Mouse (Mus musculus) heart, adult 2 months (tissue): Measurements from ENCODE around the gene 2310050C09Rik. TPM values are rescaled to one million over a fixed set of nuclear protein-coding genes. Genes with fewer than 3 reads are reported as not detected.

Experiments used
- DNase-seq, 2 experiments: peaks; one replicate each; pipeline ENCODE4 v3.0.0; 2021
- H3K27ac ChIP-seq: fragments of 200-600 bp; 2 replicates; pipeline ENCODE4 v1.8.1; 2022
- H3K27me3 ChIP-seq: fragments of 200-500 bp; 2 replicates; pipeline ENCODE4 v1.6.1; 2012; ENCODE audit warnings: mild to moderate bottlenecking, low read length, inconsistent platforms, mixed read lengths; ENCODE audit not compliant: control insufficient read depth, insufficient read depth
- H3K36me3 ChIP-seq: fragments of 200-500 bp; 2 replicates; pipeline ENCODE4 v1.6.1; 2012; ENCODE audit warnings: low read length, inconsistent platforms; ENCODE audit not compliant: control insufficient read depth, insufficient read depth
- H3K4me1 ChIP-seq: fragments of 200-500 bp; 2 replicates; pipeline ENCODE4 v1.6.1; 2011; ENCODE audit warnings: low read length; ENCODE audit not compliant: control insufficient read depth, insufficient read depth
- H3K4me3 ChIP-seq: fragments of 200-600 bp; 2 replicates; pipeline ENCODE4 v1.8.1; 2022
- H3K79me2 ChIP-seq: fragments of 200-500 bp; replicated peaks from 2 replicates; pipeline ENCODE4 v1.6.1; 2012; ENCODE audit warnings: mild to moderate bottlenecking, inconsistent platforms, low read length, moderate library complexity, mixed read lengths; ENCODE audit not compliant: control insufficient read depth, insufficient read depth
- H3K9ac ChIP-seq: fragments of 200-500 bp; 2 replicates; pipeline ENCODE4 v1.6.1; 2012; ENCODE audit warnings: low read depth, mild to moderate bottlenecking, control low read depth, inconsistent platforms, low read length, mixed read lengths
- CTCF ChIP-seq: fragments of 200-600 bp; IDR thresholded peaks from 2 replicates; pipeline ENCODE4 v1.8.1; 2022; ENCODE audit warnings: antibody characterized with exemption, mild to moderate bottlenecking, moderate library complexity
- EP300 ChIP-seq: fragments of 200-500 bp; IDR thresholded peaks from 2 replicates; pipeline ENCODE4 v1.6.1; 2011; ENCODE audit warnings: low read depth, low read length, control low read depth; ENCODE audit not compliant: insufficient read depth
- POLR2A ChIP-seq: fragments of 200-500 bp; IDR thresholded peaks from 2 replicates; pipeline ENCODE4 v1.6.1; 2011; ENCODE audit warnings: mild to moderate bottlenecking, low read depth, low read length, control low read depth; ENCODE audit not compliant: insufficient read depth
- WGBS: fragments of 180-500 bp; shearing (Covaris S2); methylation state at CpG from one replicate; pipeline ENCODE4 v1.1.7; 2018; 5-methylcytosine and 5-hydroxymethylcytosine counted together
- intact Hi-C: fragments of 180-260 bp; cut with DNase I; formaldehyde crosslinking; loops from one replicate; pipeline ENCODE4 v1.15.1; 2025
- polyA plus RNA-seq: library from polyadenylated mRNA; depleted of rRNA; stranded (reverse); fragments of >200 nt; gene quantifications from 2 replicates; pipeline ENCODE4 v1.2.3, GENCODE M21; 2012; rRNA removed
- total RNA-seq, 2 experiments: library from RNA; stranded (reverse); gene quantifications; 2 replicates each; pipeline ENCODE4 v1.2.3; 2021

The 2310050C09Rik gene
- total and polyA plus RNA-seq, 3 experiments: not detected

- WGBS: 48% methylated on average over 3 of the region's 3 CpGs
- Histone ChIP-seq H3K4me3 (no peak overlapping the region), H3K4me1 (no peaks in the 10 kb centered on the region), H3K79me2 (no peaks in the 10 kb centered on the region), H3K27ac (no peak overlapping the region), H3K27me3 (no peaks in the 10 kb centered on the region), H3K36me3 (no peaks in the 10 kb centered on the region), H3K9ac (no peak overlapping the region)
- intact Hi-C loops: no loop called here
- TF ChIP-seq CTCF (no peak), EP300 (no peak), POLR2A (no peak)
- DNase-seq: no peak
Observed at GRCm38 (mm10) chr3:92894063-92894462, 24.0 kb upstream of the 2310050C09Rik start.

DNA sequence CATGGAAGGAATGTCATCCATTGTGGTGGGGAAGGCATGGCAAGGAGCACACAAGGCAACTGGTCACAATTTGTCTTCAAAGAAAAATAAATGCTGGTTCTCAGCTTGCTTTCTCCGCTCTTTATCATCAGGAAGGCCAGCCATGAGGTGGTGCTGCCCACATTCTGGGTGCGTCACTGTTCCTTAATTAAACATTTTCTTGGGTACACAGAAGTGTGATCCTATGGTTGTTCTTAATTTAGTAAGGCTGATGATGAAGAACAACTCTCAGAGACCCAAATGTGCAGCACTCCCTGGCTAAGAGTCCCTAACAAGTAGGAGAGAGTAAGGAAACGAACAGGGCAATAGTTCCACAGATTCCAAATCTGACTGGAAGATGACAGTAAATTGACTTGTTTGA, 4.2 kb upstream of the 2310050C09Rik start:
- H3K79me2 ChIP-seq: no peaks in the 10 kb centered on the region
- 70% methylated on average over 3 of the region's 3 CpGs for whole genome bisulfite sequencing

GRCm38 (mm10) chr3:92851186-92851585, 18.8 kb downstream of the 2310050C09Rik start, which contains the start of gene Lce1l:
Gene Lce1l, minus strand, starts transcription at chr3:92851286.
- 72% methylated on average over 3 of the region's 3 CpGs for WGBS
- no peak within 1 kb of the TSS for H3K27ac ChIP-seq
- DNase-seq: no peak
- no peaks in the 10 kb centered on the region for H3K4me1 ChIP-seq
- no peaks in the 10 kb centered on the region for H3K36me3 ChIP-seq
- no peak within 1 kb of the TSS for H3K4me3 ChIP-seq
- no peaks in the 10 kb centered on the region for H3K27me3 ChIP-seq
- H3K79me2 ChIP-seq: no peaks in the 10 kb centered on the region
- H3K9ac ChIP-seq: no peak within 1 kb of the TSS
- intact Hi-C loops: no loop called here
- TF ChIP-seq EP300 (no peak), CTCF (no peak), POLR2A (no peak)

More for the DNA sequence above, 4.2 kb upstream of the 2310050C09Rik start:
- no peak overlapping the region for H3K27ac ChIP-seq
- intact Hi-C loops: no loop called here
- H3K9ac ChIP-seq: no peak overlapping the region
- TF ChIP-seq EP300 (no peak), CTCF (no peak), POLR2A (no peak)
- no peaks in the 10 kb centered on the region for H3K36me3 ChIP-seq
- no peaks in the 10 kb centered on the region for H3K27me3 ChIP-seq
- DNase-seq: no peak
- no peaks in the 10 kb centered on the region for H3K4me1 ChIP-seq
- H3K4me3 ChIP-seq: no peak overlapping the region

GRCm38 (mm10) chr3:92827108-92827507, 42.9 kb downstream of the 2310050C09Rik start, which contains the start of gene Kprp:
Gene Kprp, minus strand, starts transcription at chr3:92827247.
- no peak for DNase-seq
- no peak within 1 kb of the TSS for H3K9ac ChIP-seq
- TF ChIP-seq CTCF (no peak), EP300 (no peak), POLR2A (no peak)
- H3K27ac ChIP-seq: no peak within 1 kb of the TSS
- H3K79me2 ChIP-seq: no peaks in the 10 kb centered on the region
- WGBS: 3% methylated on average over 1 of the region's 1 CpGs
- H3K4me3 ChIP-seq: no peak within 1 kb of the TSS
- no peaks in the 10 kb centered on the region for H3K36me3 ChIP-seq
- no peaks in the 10 kb centered on the region for H3K27me3 ChIP-seq
- no peaks in the 10 kb centered on the region for H3K4me1 ChIP-seq
- intact Hi-C loops: no loop called here

DNA sequence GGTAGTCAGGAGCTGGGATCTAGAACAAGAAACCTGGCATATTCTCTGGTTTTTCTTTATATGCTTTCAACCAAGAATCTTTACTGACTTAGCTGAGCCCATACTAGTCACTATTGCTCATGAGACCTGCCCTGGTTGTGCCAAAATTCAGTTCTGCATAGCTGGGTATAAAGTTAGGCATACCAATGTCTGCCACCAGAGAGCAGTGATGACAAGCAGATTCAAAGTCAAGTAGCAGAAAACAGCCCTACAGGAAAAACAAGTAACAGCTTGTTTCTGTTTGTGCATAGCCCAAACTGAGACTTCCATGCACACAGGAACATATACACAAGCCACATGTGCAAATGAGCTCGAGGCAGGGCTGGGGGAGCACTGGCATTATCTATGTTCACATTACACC, 44.2 kb downstream of the 2310050C09Rik start:
- no peaks in the 10 kb centered on the region for H3K79me2 ChIP-seq
- TF ChIP-seq CTCF (no peak), POLR2A (no peak), EP300 (no peak)
- no peaks in the 10 kb centered on the region for H3K36me3 ChIP-seq
- no peak overlapping the region for H3K9ac ChIP-seq
- intact Hi-C loops: no loop called here
- no peak overlapping the region for H3K27ac ChIP-seq
- 6% methylated on average over 1 of the region's 1 CpGs for WGBS
- no peak overlapping the region for H3K4me3 ChIP-seq
- H3K4me1 ChIP-seq: no peaks in the 10 kb centered on the region
- no peak for DNase-seq
- H3K27me3 ChIP-seq: no peaks in the 10 kb centered on the region

Other genes starting within 250 kb of the 2310050C09Rik start
- gene Lce6a, start 248.6 kb downstream of the 2310050C09Rik start, total RNA-seq: not detected
- not detected in 2 replicates for gene Lce6a, start 248.6 kb downstream of the 2310050C09Rik start, polyA plus RNA-seq
- not detected for gene Lce1a1, start 221.9 kb downstream of the 2310050C09Rik start, total RNA-seq
- not detected in 2 replicates for gene Lce1a1, start 221.9 kb downstream of the 2310050C09Rik start, polyA plus RNA-seq
- not detected for gene Lce1b, start 213.3 kb downstream of the 2310050C09Rik start, total RNA-seq
- gene Lce1b, start 213.3 kb downstream of the 2310050C09Rik start, polyA plus RNA-seq: not detected in 2 replicates
- gene Lce1a2, start 199.9 kb downstream of the 2310050C09Rik start, total RNA-seq: not detected
- not detected in 2 replicates for gene Lce1a2, start 199.9 kb downstream of the 2310050C09Rik start, polyA plus RNA-seq
- not detected for gene Lce1c, start 191.0 kb downstream of the 2310050C09Rik start, total RNA-seq
- gene Lce1c, start 191.0 kb downstream of the 2310050C09Rik start, polyA plus RNA-seq: not detected in 2 replicates
- gene Lce1d, start 183.0 kb downstream of the 2310050C09Rik start, total RNA-seq: not detected
- not detected in 2 replicates for gene Lce1d, start 183.0 kb downstream of the 2310050C09Rik start, polyA plus RNA-seq
- gene Lce1e, start 161.1 kb downstream of the 2310050C09Rik start, total RNA-seq: not detected
- not detected in 2 replicates for gene Lce1e, start 161.1 kb downstream of the 2310050C09Rik start, polyA plus RNA-seq
- gene Lce1f, start 149.9 kb downstream of the 2310050C09Rik start, total RNA-seq: not detected
- not detected in 2 replicates for gene Lce1f, start 149.9 kb downstream of the 2310050C09Rik start, polyA plus RNA-seq
- gene Gm38119, start 131.1 kb downstream of the 2310050C09Rik start, total RNA-seq: not detected
- not detected in 2 replicates for gene Gm38119, start 131.1 kb downstream of the 2310050C09Rik start, polyA plus RNA-seq
- gene Lce1g, start 117.9 kb downstream of the 2310050C09Rik start, total RNA-seq: not detected
- gene Lce1g, start 117.9 kb downstream of the 2310050C09Rik start, polyA plus RNA-seq: not detected in 2 replicates
- not detected for gene Lce1h, start 105.2 kb downstream of the 2310050C09Rik start, total RNA-seq
- gene Lce1h, start 105.2 kb downstream of the 2310050C09Rik start, polyA plus RNA-seq: not detected in 2 replicates
- gene Lce1i, start 91.3 kb downstream of the 2310050C09Rik start, total RNA-seq: not detected
- not detected in 2 replicates for gene Lce1i, start 91.3 kb downstream of the 2310050C09Rik start, polyA plus RNA-seq
- not detected for gene Lce1j, start 79.7 kb downstream of the 2310050C09Rik start, total RNA-seq
- gene Lce1j, start 79.7 kb downstream of the 2310050C09Rik start, polyA plus RNA-seq: not detected in 2 replicates
- gene Lce1k, start 62.3 kb downstream of the 2310050C09Rik start, total RNA-seq: not detected
- not detected in 2 replicates for gene Lce1k, start 62.3 kb downstream of the 2310050C09Rik start, polyA plus RNA-seq
- not detected for gene Kprp, start 43.0 kb downstream of the 2310050C09Rik start, total RNA-seq
- gene Kprp, start 43.0 kb downstream of the 2310050C09Rik start, polyA plus RNA-seq: not detected in 2 replicates
- not detected for gene Lce1l, start 18.9 kb downstream of the 2310050C09Rik start, total RNA-seq
- gene Lce1l, start 18.9 kb downstream of the 2310050C09Rik start, polyA plus RNA-seq: not detected in 2 replicates
- gene Lce3a, start 56.0 kb upstream of the 2310050C09Rik start, total RNA-seq: not detected
- not detected in 2 replicates for gene Lce3a, start 56.0 kb upstream of the 2310050C09Rik start, polyA plus RNA-seq
- gene Lce3b, start 62.8 kb upstream of the 2310050C09Rik start, total RNA-seq: not detected
- not detected in 2 replicates for gene Lce3b, start 62.8 kb upstream of the 2310050C09Rik start, polyA plus RNA-seq
- gene Lce3c, start 74.3 kb upstream of the 2310050C09Rik start, total RNA-seq: not detected
- not detected in 2 replicates for gene Lce3c, start 74.3 kb upstream of the 2310050C09Rik start, polyA plus RNA-seq
- gene Lce3d, start 87.2 kb upstream of the 2310050C09Rik start, total RNA-seq: not detected
- not detected in 2 replicates for gene Lce3d, start 87.2 kb upstream of the 2310050C09Rik start, polyA plus RNA-seq
- gene Lce3e, start 96.8 kb upstream of the 2310050C09Rik start, total RNA-seq: not detected
- not detected in 2 replicates for gene Lce3e, start 96.8 kb upstream of the 2310050C09Rik start, polyA plus RNA-seq
- gene Lce3f, start 122.0 kb upstream of the 2310050C09Rik start, total RNA-seq: not detected
- gene Lce3f, start 122.0 kb upstream of the 2310050C09Rik start, polyA plus RNA-seq: not detected in 2 replicates
- gene Crct1, start 145.5 kb upstream of the 2310050C09Rik start, total RNA-seq: not detected
- not detected in 2 replicates for gene Crct1, start 145.5 kb upstream of the 2310050C09Rik start, polyA plus RNA-seq
- gene Lce1m, start 148.8 kb upstream of the 2310050C09Rik start, total RNA-seq: not detected
- gene Lce1m, start 148.8 kb upstream of the 2310050C09Rik start, polyA plus RNA-seq: not detected in 2 replicates
- gene Gm4858, start 198.6 kb upstream of the 2310050C09Rik start, total RNA-seq: not detected
- not detected in 2 replicates for gene Gm4858, start 198.6 kb upstream of the 2310050C09Rik start, polyA plus RNA-seq